Mouse (Mus musculus): Measurements from ENCODE around the gene Cypt14.
"Not testable (repeated sequence)": the region's sequence is repeated elsewhere in the genome, so short reads cannot be mapped to it uniquely, and the experiment has no call there.

Cypt14 gene

GRCm38 (mm10) chrX:39863504-39863903 is at the start of gene Cypt14:
Gene Cypt14, minus strand, starts transcription at chrX:39863604.
- DNase-seq (ENCODE audit: low read depth, low spot score), result not testable (repeated sequence)

Measured in retina, adult 2 months (tissue).